Mouse (Mus musculus): ENCODE data around the gene Btf3.

The Btf3 gene

DNA sequence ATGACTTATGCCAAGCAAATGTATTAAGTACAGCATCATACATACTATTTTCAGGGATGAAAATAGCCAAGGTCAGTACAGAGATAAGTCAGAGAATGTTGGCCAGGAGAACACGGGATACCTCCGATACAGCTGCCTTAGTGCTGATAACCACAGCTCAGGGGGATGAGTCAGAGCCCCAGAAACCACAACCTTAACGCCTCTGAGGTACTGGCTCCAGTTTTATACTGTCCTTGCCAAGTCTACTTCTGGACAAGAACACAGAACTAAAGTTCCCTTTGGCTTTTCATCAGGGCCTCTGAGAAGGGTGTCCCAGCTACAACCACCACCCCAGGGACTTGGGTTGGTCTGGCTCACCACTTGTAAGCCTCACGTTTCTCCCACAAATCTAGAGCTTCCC is 41.2 kb downstream of the Btf3 start:
- DNase-seq (ENCODE audit: low spot score): no peak

- DNase-seq (ENCODE audit: low spot score): no peak
Observed at GRCm38 (mm10) chr13:98274023-98274422, 42.8 kb downstream of the Btf3 start.

- no peak for DNase-seq (ENCODE audit: low spot score)
Observed at GRCm38 (mm10) chr13:98264111-98264510, 52.7 kb downstream of the Btf3 start.

GRCm38 (mm10) chr13:98263458-98263987 is 53.3 kb downstream of the Btf3 start:
- no peak for DNase-seq (ENCODE audit: low spot score)

- peak; percentile 96 for DNase-seq (ENCODE audit: low spot score)
Observed at GRCm38 (mm10) chr13:98262636-98263457, 54.0 kb downstream of the Btf3 start, which contains the start of the genes Utp15 and Ankra2. TSS of gene Utp15 (minus strand) at chr13:98263041. TSS of gene Ankra2 (plus strand) at chr13:98263074.
